Mouse (Mus musculus): ENCODE measurements around the gene Capza2. TPM values are rescaled to one million over a fixed set of nuclear protein-coding genes. Genes with fewer than 3 reads are reported as not detected.

The Capza2 gene
- polyA plus RNA-seq (2012; rRNA removed), result 32.0 and 40.2 TPM in 2 replicates

GRCm38 (mm10) chr6:17635615-17636284 is at the start of gene Capza2:
TSS of gene Capza2 (plus strand) at chr6:17636234.

DNA sequence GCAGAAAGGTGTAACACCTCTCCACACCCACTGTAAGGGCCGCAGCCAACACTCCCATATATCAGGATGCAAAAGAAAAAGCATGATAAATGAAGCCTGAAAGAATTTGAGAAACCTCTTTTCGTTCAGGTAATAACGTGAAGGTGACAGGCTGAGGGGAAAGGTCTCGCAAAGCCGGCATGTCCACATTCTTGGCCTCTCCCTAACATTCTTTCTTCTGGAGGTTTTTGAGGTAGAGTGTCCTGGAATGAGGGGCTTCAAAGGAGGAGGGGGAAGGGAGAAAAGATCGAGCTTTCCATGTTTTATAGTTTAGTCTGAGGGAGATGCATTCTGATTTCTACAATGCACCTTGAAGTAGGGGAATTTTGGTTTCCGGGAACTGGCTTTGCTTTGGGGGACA is 56.6 kb downstream of the Capza2 start, which contains the start of gene St7:
Gene St7, plus strand, starts transcription at position 287 of the 400 bp plus-strand sequence.

Other genes starting within 250 kb of the Capza2 start
- 3.1 and 3.6 TPM in 2 replicates for gene Met, start 172.4 kb upstream of the Capza2 start, polyA plus RNA-seq (2012; rRNA removed)
- 7.2 and 8.1 TPM in 2 replicates for gene St7, start 56.7 kb downstream of the Capza2 start, polyA plus RNA-seq (2012; rRNA removed)